Mouse (Mus musculus): ENCODE measurements at regions not wholly inside any gene's neighbourhood (a gene's known extent, or its start where the extent isn't known, plus 50 kb on each side); places are given as distances from the start of the nearest gene placed in this dataset.

DNA sequence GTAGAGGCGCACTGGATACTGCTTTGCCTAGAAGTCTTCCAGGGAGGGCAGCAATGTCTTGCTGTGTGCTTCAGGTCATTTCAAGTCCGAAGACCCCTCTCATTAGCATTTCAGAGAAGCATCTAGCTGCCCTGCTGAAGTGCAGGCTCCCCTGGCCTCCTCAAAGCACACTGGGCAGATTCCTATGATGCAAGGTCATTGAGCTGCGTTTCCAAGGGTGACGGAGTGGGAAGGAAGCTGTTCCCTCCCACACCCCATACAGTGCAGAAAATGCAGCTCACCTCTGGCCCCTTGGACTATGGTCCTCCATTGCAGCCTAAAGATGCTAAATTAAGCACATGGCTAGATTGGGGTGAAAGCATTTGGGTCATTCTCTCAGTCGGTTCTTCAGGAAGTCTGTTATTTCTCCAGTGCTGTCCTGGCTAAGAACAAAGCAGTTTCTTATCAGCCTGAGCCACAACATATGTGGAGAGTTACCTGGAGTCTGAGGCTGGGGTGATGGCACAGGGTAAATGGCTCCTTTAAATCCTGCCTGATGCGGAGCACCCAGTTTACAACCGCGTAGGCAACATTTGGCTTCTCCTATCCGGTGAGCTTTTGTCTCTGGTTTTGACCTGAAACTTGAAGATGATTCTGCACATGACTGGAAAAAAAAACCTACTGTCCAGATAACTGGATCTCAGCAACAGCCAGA is 52.6 kb upstream of the Parp11 start:
- no peak for TF ChIP-seq CTCF (IDR thresholded peaks at IDR 0.05; ENCODE audit: low read depth, low read length)
- no peak for TF ChIP-seq TAL1 (conservative IDR thresholded peaks at IDR 0.05; ENCODE audit: low read depth, low read length)
- TF ChIP-seq GATA1 (IDR thresholded peaks at IDR 0.05; ENCODE audit: borderline replicate concordance, low read length), result no peak
